Mouse (Mus musculus) heart, postnatal 0 days (tissue): ENCODE data around the gene Axl. TPM values are rescaled to one million over a fixed set of nuclear protein-coding genes. Genes with fewer than 3 reads are reported as not detected.

Source experiments
- ATAC-seq: fragments of 200-750 bp; cut with Nextera tagmentation; 2 replicates; pipeline ENCODE4 v1.8.0; 2017; ENCODE audit warnings: low read depth, moderate number of reproducible peaks, moderate library complexity; ENCODE audit not compliant: insufficient read depth
- DNase-seq: peaks from one replicate; pipeline ENCODE4 v3.0.0-alpha.2; 2016; ENCODE audit warnings: low spot score
- H3K27ac ChIP-seq: fragments of 300-500 bp; sonication (generic); 2 replicates; pipeline ENCODE4 v1.5.1; 2014; ENCODE audit warnings: low read depth, mild to moderate bottlenecking
- H3K27me3 ChIP-seq: fragments of 300-500 bp; sonication (generic); 2 replicates; pipeline ENCODE4 v1.6.1; 2014; ENCODE audit warnings: low read length, mixed read lengths; ENCODE audit not compliant: control insufficient read depth, insufficient read depth
- H3K36me3 ChIP-seq: fragments of 300-500 bp; sonication (generic); replicated peaks from 2 replicates; pipeline ENCODE4 v1.6.1; 2014; ENCODE audit warnings: low read length, mixed read lengths; ENCODE audit not compliant: control insufficient read depth, insufficient read depth
- H3K4me1 ChIP-seq: fragments of 300-500 bp; sonication (generic); 2 replicates; pipeline ENCODE4 v1.6.1; 2014; ENCODE audit warnings: antibody characterized with exemption; ENCODE audit not compliant: control insufficient read depth, insufficient read depth
- H3K4me2 ChIP-seq: fragments of 300-500 bp; sonication (generic); 2 replicates; pipeline ENCODE4 v1.6.1; 2014; ENCODE audit warnings: low read depth, mild to moderate bottlenecking, low read length, moderate library complexity
- H3K4me3 ChIP-seq: fragments of 300-500 bp; sonication (generic); 2 replicates; pipeline ENCODE4 v1.5.1; 2014; ENCODE audit warnings: low read depth, low read length
- H3K9ac ChIP-seq: fragments of 300-500 bp; sonication (generic); replicated peaks from 2 replicates; pipeline ENCODE4 v1.6.1; 2014; ENCODE audit warnings: low read depth, low read length, mixed read lengths
- H3K9me3 ChIP-seq: fragments of 300-500 bp; sonication (generic); replicated peaks from 2 replicates; pipeline ENCODE4 v1.6.1; 2016; ENCODE audit warnings: low read length; ENCODE audit not compliant: control insufficient read depth
- CTCF ChIP-seq: IDR thresholded peaks from 2 replicates; pipeline ENCODE4 v1.5.1; 2016; ENCODE audit warnings: antibody characterized with exemption, control low read depth, low read depth
- EP300 ChIP-seq: IDR thresholded peaks from 2 replicates; pipeline ENCODE4 v1.6.1; 2016; ENCODE audit warnings: antibody characterized with exemption, low read depth
- WGBS: fragments of 180-500 bp; shearing (Covaris S2); extraction: QIAGEN DNeasy Blood & Tissue Kit; methylation state at CpG from one replicate; pipeline ENCODE4 v1.1.7; 2014; 5-methylcytosine and 5-hydroxymethylcytosine counted together
- polyA plus RNA-seq: library from polyadenylated mRNA; unstranded; fragments of >200 nt; fragmentation: Nextera tagmentation; extraction: Ambion mirVana; gene quantifications from 2 replicates; pipeline ENCODE4 v1.2.1, GENCODE M21; 2015
- total RNA-seq: library from RNA; depleted of rRNA; stranded (reverse); fragments of >200 nt; gene quantifications from 2 replicates; pipeline ENCODE4 v1.2.3, GENCODE M21; 2014; ENCODE audit warnings: low replicate concordance

Gene Axl
- total and polyA plus RNA-seq, 2 experiments from 2014 or later: 33.3 to 63.8 TPM

DNA sequence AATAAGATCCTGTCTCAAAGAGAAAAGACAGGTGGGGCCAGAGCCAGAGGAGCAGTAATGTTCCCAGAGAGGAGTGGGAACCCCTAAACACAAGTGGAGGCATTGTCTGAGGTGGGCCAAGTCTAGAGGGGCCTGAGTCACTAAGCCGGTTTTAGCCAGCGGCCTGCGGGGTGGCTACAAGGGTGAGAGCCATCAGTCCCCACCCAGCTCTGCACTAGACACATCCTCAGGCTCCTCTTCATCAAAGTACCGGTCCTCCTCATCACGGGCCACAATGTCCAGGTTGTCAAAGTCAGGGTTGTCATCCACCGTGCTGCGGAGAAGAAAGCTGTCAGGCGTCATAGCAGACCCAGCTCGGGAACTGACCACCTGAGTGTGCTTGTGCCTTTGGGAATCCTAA, 75.7 kb downstream of the Axl start:
- TF ChIP-seq CTCF: no peak
- no peak for TF ChIP-seq EP300
- Histone ChIP-seq H3K4me3 (no peak overlapping the region), H3K27me3 (no peaks in the 10 kb centered on the region), H3K36me3 (peaks cover 46% of the 10 kb centered on the region), H3K27ac (no peak overlapping the region), H3K9me3 (no peaks in the 10 kb centered on the region), H3K4me1 (peaks cover 31% of the 10 kb centered on the region), H3K4me2 (no peak overlapping the region), H3K9ac (no peak overlapping the region)
- WGBS: 76% methylated on average over 9 of the region's 9 CpGs
- DNase-seq (no peak), ATAC-seq (no peak)

DNA sequence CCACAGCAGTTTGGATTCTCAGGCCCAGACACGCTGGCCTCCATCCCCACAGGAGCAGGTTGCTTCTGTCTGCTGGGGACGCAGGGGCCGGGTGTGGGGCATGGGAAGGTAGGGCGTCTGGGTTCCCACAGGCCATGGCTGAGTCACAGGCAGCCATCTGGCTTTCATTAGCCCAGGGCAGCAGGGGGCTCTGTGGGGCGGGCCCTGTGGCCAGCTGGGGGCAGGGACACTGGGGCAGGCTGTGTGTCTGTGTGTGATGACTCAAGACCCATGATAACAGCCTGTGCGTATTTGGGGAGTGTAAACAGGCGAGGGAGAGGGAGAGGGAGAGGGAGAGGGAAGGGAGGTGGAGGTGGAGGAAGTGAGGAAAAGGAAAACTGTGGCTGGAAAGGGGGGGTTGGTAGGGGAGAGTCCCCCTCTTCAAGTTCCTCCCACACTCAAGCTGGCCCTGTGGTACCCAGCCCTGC, 76.7 kb downstream of the Axl start:
- no peaks in the 10 kb centered on the region for H3K9me3 ChIP-seq
- H3K9ac ChIP-seq: no peak overlapping the region
- no peaks in the 10 kb centered on the region for H3K27me3 ChIP-seq
- peak; percentile 46 for ATAC-seq
- WGBS: 29% methylated on average over 7 of the region's 7 CpGs
- peaks cover 46% of the 10 kb centered on the region for H3K36me3 ChIP-seq
- H3K4me2 ChIP-seq: no peak overlapping the region
- no peak for TF ChIP-seq CTCF
- TF ChIP-seq EP300: no peak
- H3K27ac ChIP-seq: peak overlapping the region; percentile 81
- peaks cover 36% of the 10 kb centered on the region for H3K4me1 ChIP-seq
- no peak overlapping the region for H3K4me3 ChIP-seq
- DNase-seq: peak; percentile 67

GRCm38 (mm10) chr7:25711165-25711564, 77.3 kb downstream of the Axl start:
- no peak for TF ChIP-seq EP300
- no peaks in the 10 kb centered on the region for H3K9me3 ChIP-seq
- no peak overlapping the region for H3K4me3 ChIP-seq
- peaks cover 46% of the 10 kb centered on the region for H3K36me3 ChIP-seq
- no peak overlapping the region for H3K4me2 ChIP-seq
- H3K9ac ChIP-seq: no peak overlapping the region
- ATAC-seq (no peak), DNase-seq (no peak)
- 51% methylated on average over 5 of the region's 5 CpGs for WGBS
- H3K27ac ChIP-seq: peak overlapping the region; percentile 81
- no peaks in the 10 kb centered on the region for H3K27me3 ChIP-seq
- peaks cover 39% of the 10 kb centered on the region for H3K4me1 ChIP-seq

DNA sequence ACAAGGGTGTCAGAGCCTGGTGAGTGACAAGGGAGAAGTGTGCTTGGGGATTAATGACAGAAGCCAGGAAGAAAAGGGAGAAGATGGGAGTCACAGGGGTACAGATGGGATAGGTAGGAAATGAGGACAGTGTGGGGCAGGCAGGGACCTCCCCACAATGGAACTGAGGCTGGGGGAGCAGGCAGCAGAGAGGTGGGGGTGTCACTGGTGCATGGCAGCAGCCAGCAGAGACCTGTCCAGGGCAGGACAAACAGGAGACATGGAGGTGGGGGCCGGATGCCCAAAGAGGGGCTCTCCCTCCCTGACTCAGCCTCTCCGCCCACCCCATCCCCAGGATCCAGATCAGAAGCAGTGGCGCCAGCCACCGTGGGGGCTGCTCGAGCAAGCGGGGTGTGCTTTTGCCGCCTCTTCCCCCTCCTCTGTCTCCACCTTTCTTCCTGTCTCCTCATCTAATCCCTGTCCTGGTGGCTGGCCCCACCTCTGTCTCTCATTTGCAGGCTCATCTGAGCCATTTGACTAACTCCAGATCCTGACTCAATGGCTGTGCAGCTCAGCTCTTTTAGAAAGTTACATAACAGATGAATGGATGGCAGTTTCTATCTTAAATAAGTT, 77.9 kb downstream of the Axl start:
- H3K36me3 ChIP-seq: peaks cover 41% of the 10 kb centered on the region
- no peak for DNase-seq
- H3K9me3 ChIP-seq: no peaks in the 10 kb centered on the region
- peak; percentile 5; the same call in 1 of the 2 replicates for ATAC-seq
- H3K4me3 ChIP-seq: no peak overlapping the region
- peak overlapping the region; percentile 81; the same call in 1 of the 2 replicates for H3K27ac ChIP-seq
- peak overlapping the region; percentile 30 for H3K4me2 ChIP-seq
- H3K27me3 ChIP-seq: no peaks in the 10 kb centered on the region
- WGBS: 14% methylated on average over 7 of the region's 7 CpGs
- TF ChIP-seq EP300: no peak
- TF ChIP-seq CTCF: no peak
- peak overlapping the region; percentile 30; the same call in 1 of the 2 replicates for H3K9ac ChIP-seq
- H3K4me1 ChIP-seq: peaks cover 44% of the 10 kb centered on the region

DNA sequence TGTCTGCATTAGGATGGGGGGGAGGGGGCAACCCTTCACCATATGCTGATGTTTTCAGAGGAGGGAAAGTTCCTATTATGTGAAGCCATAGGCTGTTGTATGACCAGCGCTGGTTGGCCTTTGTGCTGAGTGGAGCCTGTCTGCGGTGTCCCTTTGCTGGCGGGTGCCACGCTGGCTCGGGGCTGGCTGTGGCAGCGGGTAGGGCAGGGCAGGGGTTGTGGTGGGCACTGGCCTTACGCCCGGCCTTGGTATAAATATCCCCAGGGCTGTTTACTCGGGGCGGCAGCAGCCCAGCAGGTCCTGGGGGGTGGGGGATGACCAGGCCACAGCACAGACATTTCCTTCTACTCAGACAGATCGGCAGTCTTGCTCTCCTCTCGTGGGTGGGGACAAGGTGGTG, 78.5 kb downstream of the Axl start:
- Histone ChIP-seq H3K27me3 (no peaks in the 10 kb centered on the region), H3K4me1 (peaks cover 50% of the 10 kb centered on the region), H3K4me3 (no peak overlapping the region), H3K27ac (peak overlapping the region; percentile 81), H3K4me2 (peak overlapping the region; percentile 30), H3K36me3 (peaks cover 34% of the 10 kb centered on the region), H3K9me3 (no peaks in the 10 kb centered on the region), H3K9ac (peak overlapping the region; percentile 30; the same call in 1 of the 2 replicates)
- DNase-seq (no peak), ATAC-seq (peak; percentile 33)
- 7% methylated on average over 12 of the region's 12 CpGs for WGBS
- no peak for TF ChIP-seq EP300
- TF ChIP-seq CTCF: no peak
